Mouse (Mus musculus): ENCODE results near the gene Clcnkb. TPM values are rescaled to one million over a fixed set of nuclear protein-coding genes. Genes with fewer than 3 reads are reported as not detected.
A peak's percentile ranks its signal among the peaks of the same experiment; 100 is the strongest.

Clcnkb gene
- polyA plus RNA-seq, 1 experiment, result 1.0 TPM

- Histone ChIP-seq H3K9ac (ENCODE audit: low read depth, poor library complexity, severe bottlenecking) (no peak overlapping the region), H3K36me3 (ENCODE audit: control insufficient read depth, insufficient read depth, low read length, poor library complexity, severe bottlenecking) (no peaks in the 10 kb centered on the region), H3K27me3 (ENCODE audit: control insufficient read depth, insufficient read depth, low read length, poor library complexity, severe bottlenecking) (no peaks in the 10 kb centered on the region), H3K4me1 (ENCODE audit: control insufficient read depth, insufficient read depth, low read length) (no peaks in the 10 kb centered on the region), H3K9me3 (replicated peaks; ENCODE audit: control insufficient read depth, insufficient read depth, low read length, poor library complexity, severe bottlenecking) (no peaks in the 10 kb centered on the region), H3K4me3 (ENCODE audit: low read depth, low read length) (no peak overlapping the region), H3K27ac (ENCODE audit: insufficient read depth, low read length) (no peak overlapping the region)
- TF ChIP-seq CTCF (IDR thresholded peaks at IDR 0.05; ENCODE audit: low read depth, low read length) (no peak), POLR2A (IDR thresholded peaks at IDR 0.05; ENCODE audit: insufficient read depth, low read length) (no peak), EP300 (IDR thresholded peaks at IDR 0.05; ENCODE audit: insufficient read depth, low read depth, low read length) (no peak)
Observed at GRCm38 (mm10) chr4:141405314-141405622, 10.5 kb downstream of the Clcnkb start.

- no peak overlapping the region for H3K9ac ChIP-seq (ENCODE audit: low read depth, poor library complexity, severe bottlenecking)
- H3K4me1 ChIP-seq (ENCODE audit: control insufficient read depth, insufficient read depth, low read length), result no peaks in the 10 kb centered on the region
- no peaks in the 10 kb centered on the region for H3K27me3 ChIP-seq (ENCODE audit: control insufficient read depth, insufficient read depth, low read length, poor library complexity, severe bottlenecking)
- TF ChIP-seq CTCF (IDR thresholded peaks at IDR 0.05; ENCODE audit: low read depth, low read length), result peak; percentile 98
- no peak for TF ChIP-seq EP300 (IDR thresholded peaks at IDR 0.05; ENCODE audit: insufficient read depth, low read depth, low read length)
- no peak overlapping the region for H3K4me3 ChIP-seq (ENCODE audit: low read depth, low read length)
- no peaks in the 10 kb centered on the region for H3K9me3 ChIP-seq (replicated peaks; ENCODE audit: control insufficient read depth, insufficient read depth, low read length, poor library complexity, severe bottlenecking)
- H3K36me3 ChIP-seq (ENCODE audit: control insufficient read depth, insufficient read depth, low read length, poor library complexity, severe bottlenecking), result no peaks in the 10 kb centered on the region
- no peak overlapping the region for H3K27ac ChIP-seq (ENCODE audit: insufficient read depth, low read length)
Observed at GRCm38 (mm10) chr4:141404518-141405313, 11.1 kb downstream of the Clcnkb start.

GRCm38 (mm10) chr4:141400171-141400570, 15.6 kb downstream of the Clcnkb start:
- no peak overlapping the region for H3K4me3 ChIP-seq (ENCODE audit: low read depth, low read length)
- H3K9me3 ChIP-seq (replicated peaks; ENCODE audit: control insufficient read depth, insufficient read depth, low read length, poor library complexity, severe bottlenecking), result no peaks in the 10 kb centered on the region
- no peak overlapping the region for H3K27ac ChIP-seq (ENCODE audit: insufficient read depth, low read length)
- no peak overlapping the region for H3K9ac ChIP-seq (ENCODE audit: low read depth, poor library complexity, severe bottlenecking)
- no peaks in the 10 kb centered on the region for H3K27me3 ChIP-seq (ENCODE audit: control insufficient read depth, insufficient read depth, low read length, poor library complexity, severe bottlenecking)
- H3K4me1 ChIP-seq (ENCODE audit: control insufficient read depth, insufficient read depth, low read length), result peaks cover 2% of the 10 kb centered on the region
- H3K36me3 ChIP-seq (ENCODE audit: control insufficient read depth, insufficient read depth, low read length, poor library complexity, severe bottlenecking), result no peaks in the 10 kb centered on the region
- TF ChIP-seq CTCF (IDR thresholded peaks at IDR 0.05; ENCODE audit: low read depth, low read length), result no peak
- no peak for TF ChIP-seq POLR2A (IDR thresholded peaks at IDR 0.05; ENCODE audit: insufficient read depth, low read length)
- TF ChIP-seq EP300 (IDR thresholded peaks at IDR 0.05; ENCODE audit: insufficient read depth, low read depth, low read length), result no peak

- Histone ChIP-seq H3K9ac (ENCODE audit: low read depth, poor library complexity, severe bottlenecking) (no peak within 1 kb of the TSS), H3K27me3 (ENCODE audit: control insufficient read depth, insufficient read depth, low read length, poor library complexity, severe bottlenecking) (no peaks in the 10 kb centered on the region), H3K4me1 (ENCODE audit: control insufficient read depth, insufficient read depth, low read length) (peaks cover 3% of the 10 kb centered on the region), H3K36me3 (ENCODE audit: control insufficient read depth, insufficient read depth, low read length, poor library complexity, severe bottlenecking) (no peaks in the 10 kb centered on the region), H3K27ac (ENCODE audit: insufficient read depth, low read length) (no peak within 1 kb of the TSS), H3K9me3 (replicated peaks; ENCODE audit: control insufficient read depth, insufficient read depth, low read length, poor library complexity, severe bottlenecking) (no peaks in the 10 kb centered on the region), H3K4me3 (ENCODE audit: low read depth, low read length) (no peak within 1 kb of the TSS)
- no peak for TF ChIP-seq CTCF (IDR thresholded peaks at IDR 0.05; ENCODE audit: low read depth, low read length)
- TF ChIP-seq EP300 (IDR thresholded peaks at IDR 0.05; ENCODE audit: insufficient read depth, low read depth, low read length), result no peak
- TF ChIP-seq POLR2A (IDR thresholded peaks at IDR 0.05; ENCODE audit: insufficient read depth, low read length), result no peak
Observed at GRCm38 (mm10) chr4:141398545-141398944, 17.3 kb downstream of the Clcnkb start, which contains the start of gene Clcnka. Gene Clcnka (minus strand): TSS chr4:141398724.

GRCm38 (mm10) chr4:141397861-141398260, 18.0 kb downstream of the Clcnkb start:
- Histone ChIP-seq H3K9ac (ENCODE audit: low read depth, poor library complexity, severe bottlenecking) (no peak overlapping the region), H3K27me3 (ENCODE audit: control insufficient read depth, insufficient read depth, low read length, poor library complexity, severe bottlenecking) (no peaks in the 10 kb centered on the region), H3K9me3 (replicated peaks; ENCODE audit: control insufficient read depth, insufficient read depth, low read length, poor library complexity, severe bottlenecking) (no peaks in the 10 kb centered on the region), H3K4me3 (ENCODE audit: low read depth, low read length) (no peak overlapping the region), H3K36me3 (ENCODE audit: control insufficient read depth, insufficient read depth, low read length, poor library complexity, severe bottlenecking) (no peaks in the 10 kb centered on the region), H3K4me1 (ENCODE audit: control insufficient read depth, insufficient read depth, low read length) (peaks cover 3% of the 10 kb centered on the region), H3K27ac (ENCODE audit: insufficient read depth, low read length) (no peak overlapping the region)
- TF ChIP-seq EP300 (IDR thresholded peaks at IDR 0.05; ENCODE audit: insufficient read depth, low read depth, low read length), result no peak
- TF ChIP-seq CTCF (IDR thresholded peaks at IDR 0.05; ENCODE audit: low read depth, low read length), result no peak
- no peak for TF ChIP-seq POLR2A (IDR thresholded peaks at IDR 0.05; ENCODE audit: insufficient read depth, low read length)

- no peak for TF ChIP-seq CTCF (IDR thresholded peaks at IDR 0.05; ENCODE audit: low read depth, low read length)
- no peak for TF ChIP-seq POLR2A (IDR thresholded peaks at IDR 0.05; ENCODE audit: insufficient read depth, low read length)
- TF ChIP-seq EP300 (IDR thresholded peaks at IDR 0.05; ENCODE audit: insufficient read depth, low read depth, low read length), result no peak
- Histone ChIP-seq H3K27me3 (ENCODE audit: control insufficient read depth, insufficient read depth, low read length, poor library complexity, severe bottlenecking) (no peaks in the 10 kb centered on the region), H3K4me1 (ENCODE audit: control insufficient read depth, insufficient read depth, low read length) (peaks cover 3% of the 10 kb centered on the region), H3K27ac (ENCODE audit: insufficient read depth, low read length) (no peak overlapping the region), H3K9me3 (replicated peaks; ENCODE audit: control insufficient read depth, insufficient read depth, low read length, poor library complexity, severe bottlenecking) (no peaks in the 10 kb centered on the region), H3K9ac (ENCODE audit: low read depth, poor library complexity, severe bottlenecking) (no peak overlapping the region), H3K36me3 (ENCODE audit: control insufficient read depth, insufficient read depth, low read length, poor library complexity, severe bottlenecking) (no peaks in the 10 kb centered on the region), H3K4me3 (ENCODE audit: low read depth, low read length) (no peak overlapping the region; the same call in 1 of the 2 replicates)
Observed at GRCm38 (mm10) chr4:141394751-141395150, 21.1 kb downstream of the Clcnkb start.
